Mouse (Mus musculus): ENCODE data around the gene Ano9. TPM values are rescaled to one million over a fixed set of nuclear protein-coding genes. Genes with fewer than 3 reads are reported as not detected.

Ano9 gene
- polyA plus RNA-seq, 1 experiment from 2014 or later, result 0.49 TPM

- peaks cover 10% of the 10 kb centered on the region for H3K4me1 ChIP-seq (ENCODE audit: control insufficient read depth, insufficient read depth, low read length)
- H3K4me2 ChIP-seq (ENCODE audit: low read depth, low read length), result no peak overlapping the region
- H3K9me3 ChIP-seq (replicated peaks; ENCODE audit: control insufficient read depth, low read length), result no peaks in the 10 kb centered on the region
- H3K27me3 ChIP-seq (ENCODE audit: control insufficient read depth, insufficient read depth, low read length), result no peaks in the 10 kb centered on the region
- no peak overlapping the region for H3K27ac ChIP-seq (ENCODE audit: low read length)
- no peak for ATAC-seq (replicated peaks; ENCODE audit: extremely low read depth, insufficient read depth, low FRiP score)
- WGBS, result 69% methylated on average over 5 of the region's 5 CpGs
- no peaks in the 10 kb centered on the region for H3K36me3 ChIP-seq (ENCODE audit: control insufficient read depth, insufficient read depth)
- no peak overlapping the region for H3K4me3 ChIP-seq (ENCODE audit: low read length)
- H3K9ac ChIP-seq (ENCODE audit: low read length), result no peak overlapping the region
Observed at GRCm38 (mm10) chr7:141121051-141121531, 3.5 kb upstream of the Ano9 start.

GRCm38 (mm10) chr7:141120605-141121004 lies 3.0 kb upstream of the Ano9 start:
- peaks cover 7% of the 10 kb centered on the region for H3K4me1 ChIP-seq (ENCODE audit: control insufficient read depth, insufficient read depth, low read length)
- 79% methylated on average over 3 of the region's 3 CpGs for WGBS
- H3K4me3 ChIP-seq (ENCODE audit: low read length), result no peak overlapping the region
- H3K27ac ChIP-seq (ENCODE audit: low read length), result no peak overlapping the region
- no peaks in the 10 kb centered on the region for H3K36me3 ChIP-seq (ENCODE audit: control insufficient read depth, insufficient read depth)
- H3K27me3 ChIP-seq (ENCODE audit: control insufficient read depth, insufficient read depth, low read length), result no peaks in the 10 kb centered on the region
- no peaks in the 10 kb centered on the region for H3K9me3 ChIP-seq (replicated peaks; ENCODE audit: control insufficient read depth, low read length)
- no peak overlapping the region for H3K4me2 ChIP-seq (ENCODE audit: low read depth, low read length)
- no peak for ATAC-seq (replicated peaks; ENCODE audit: extremely low read depth, insufficient read depth, low FRiP score)
- H3K9ac ChIP-seq (ENCODE audit: low read length), result no peak overlapping the region

- 65% methylated on average over 3 of the region's 3 CpGs for WGBS
- H3K36me3 ChIP-seq (ENCODE audit: control insufficient read depth, insufficient read depth), result no peaks in the 10 kb centered on the region
- H3K4me1 ChIP-seq (ENCODE audit: control insufficient read depth, insufficient read depth, low read length), result peaks cover 6% of the 10 kb centered on the region
- H3K4me3 ChIP-seq (ENCODE audit: low read length), result no peak overlapping the region
- no peaks in the 10 kb centered on the region for H3K9me3 ChIP-seq (replicated peaks; ENCODE audit: control insufficient read depth, low read length)
- no peak for ATAC-seq (replicated peaks; ENCODE audit: extremely low read depth, insufficient read depth, low FRiP score)
- H3K4me2 ChIP-seq (ENCODE audit: low read depth, low read length), result no peak overlapping the region
- H3K27me3 ChIP-seq (ENCODE audit: control insufficient read depth, insufficient read depth, low read length), result no peaks in the 10 kb centered on the region
- H3K27ac ChIP-seq (ENCODE audit: low read length), result no peak overlapping the region
- H3K9ac ChIP-seq (ENCODE audit: low read length), result no peak overlapping the region
Observed at GRCm38 (mm10) chr7:141119487-141119886, 1.9 kb upstream of the Ano9 start.

- Histone ChIP-seq H3K27ac (ENCODE audit: low read length) (no peak overlapping the region), H3K27me3 (ENCODE audit: control insufficient read depth, insufficient read depth, low read length) (no peaks in the 10 kb centered on the region), H3K4me2 (ENCODE audit: low read depth, low read length) (no peak overlapping the region), H3K4me3 (ENCODE audit: low read length) (no peak overlapping the region), H3K9me3 (replicated peaks; ENCODE audit: control insufficient read depth, low read length) (no peaks in the 10 kb centered on the region), H3K36me3 (ENCODE audit: control insufficient read depth, insufficient read depth) (no peaks in the 10 kb centered on the region), H3K9ac (ENCODE audit: low read length) (no peak overlapping the region), H3K4me1 (ENCODE audit: control insufficient read depth, insufficient read depth, low read length) (no peaks in the 10 kb centered on the region)
- 74% methylated on average over 9 of the region's 9 CpGs for WGBS
- ATAC-seq (replicated peaks; ENCODE audit: extremely low read depth, insufficient read depth, low FRiP score), result no peak
Observed at GRCm38 (mm10) chr7:141115874-141116273, 1.7 kb downstream of the Ano9 start.

GRCm38 (mm10) chr7:141103161-141103560 lies 14.4 kb downstream of the Ano9 start:
- no peak for ATAC-seq (replicated peaks; ENCODE audit: extremely low read depth, insufficient read depth, low FRiP score)
- Histone ChIP-seq H3K27ac (ENCODE audit: low read length) (no peak overlapping the region), H3K4me3 (ENCODE audit: low read length) (no peak overlapping the region), H3K36me3 (ENCODE audit: control insufficient read depth, insufficient read depth) (no peaks in the 10 kb centered on the region), H3K27me3 (ENCODE audit: control insufficient read depth, insufficient read depth, low read length) (peaks cover 7% of the 10 kb centered on the region), H3K4me2 (ENCODE audit: low read depth, low read length) (no peak overlapping the region), H3K4me1 (ENCODE audit: control insufficient read depth, insufficient read depth, low read length) (peaks cover 7% of the 10 kb centered on the region), H3K9ac (ENCODE audit: low read length) (no peak overlapping the region), H3K9me3 (replicated peaks; ENCODE audit: control insufficient read depth, low read length) (no peaks in the 10 kb centered on the region)
- 45% methylated on average over 3 of the region's 3 CpGs for WGBS

- Histone ChIP-seq H3K9ac (ENCODE audit: low read length) (peak within 1 kb of the TSS; percentile 61), H3K27me3 (ENCODE audit: control insufficient read depth, insufficient read depth, low read length) (peaks cover 7% of the 10 kb centered on the region), H3K4me3 (ENCODE audit: low read length) (peak within 1 kb of the TSS; percentile 56), H3K36me3 (ENCODE audit: control insufficient read depth, insufficient read depth) (no peaks in the 10 kb centered on the region), H3K9me3 (replicated peaks; ENCODE audit: control insufficient read depth, low read length) (no peaks in the 10 kb centered on the region), H3K4me2 (ENCODE audit: low read depth, low read length) (peak within 1 kb of the TSS; percentile 77), H3K4me1 (ENCODE audit: control insufficient read depth, insufficient read depth, low read length) (peaks cover 7% of the 10 kb centered on the region), H3K27ac (ENCODE audit: low read length) (no peak within 1 kb of the TSS)
- WGBS, result 1% methylated on average over 56 of the region's 56 CpGs
- ATAC-seq (replicated peaks; ENCODE audit: extremely low read depth, insufficient read depth, low FRiP score), result 0 out of 2 replicates have a peak, but pooled peaks have one; percentile 5
Observed at GRCm38 (mm10) chr7:141099911-141100691, 17.5 kb downstream of the Ano9 start, which contains the start of gene Sigirr. Gene Sigirr (minus strand): TSS chr7:141100572.

GRCm38 (mm10) chr7:141097177-141097576 lies 20.4 kb downstream of the Ano9 start:
- Histone ChIP-seq H3K4me3 (ENCODE audit: low read length) (no peak overlapping the region), H3K27ac (ENCODE audit: low read length) (0 out of 2 replicates have a peak overlapping the region, but pooled peaks have one; percentile 16), H3K4me2 (ENCODE audit: low read depth, low read length) (no peak overlapping the region), H3K9me3 (replicated peaks; ENCODE audit: control insufficient read depth, low read length) (no peaks in the 10 kb centered on the region), H3K4me1 (ENCODE audit: control insufficient read depth, insufficient read depth, low read length) (peaks cover 13% of the 10 kb centered on the region), H3K36me3 (ENCODE audit: control insufficient read depth, insufficient read depth) (no peaks in the 10 kb centered on the region), H3K27me3 (ENCODE audit: control insufficient read depth, insufficient read depth, low read length) (peaks cover 7% of the 10 kb centered on the region), H3K9ac (ENCODE audit: low read length) (no peak overlapping the region)
- ATAC-seq (replicated peaks; ENCODE audit: extremely low read depth, insufficient read depth, low FRiP score), result no peak
- WGBS, result 78% methylated on average over 5 of the region's 5 CpGs

- Histone ChIP-seq H3K27ac (ENCODE audit: low read length) (peak overlapping the region; percentile 52; the same call in 1 of the 2 replicates), H3K4me3 (ENCODE audit: low read length) (peak overlapping the region; percentile 9)
Observed at GRCm38 (mm10) chr7:141096649-141097056, 21.0 kb downstream of the Ano9 start.

GRCm38 (mm10) chr7:141096021-141096420 lies 21.6 kb downstream of the Ano9 start:
- peak overlapping the region; percentile 9 for H3K4me3 ChIP-seq (ENCODE audit: low read length)
- peaks cover 16% of the 10 kb centered on the region for H3K4me1 ChIP-seq (ENCODE audit: control insufficient read depth, insufficient read depth, low read length)
- H3K36me3 ChIP-seq (ENCODE audit: control insufficient read depth, insufficient read depth), result no peaks in the 10 kb centered on the region
- no peaks in the 10 kb centered on the region for H3K9me3 ChIP-seq (replicated peaks; ENCODE audit: control insufficient read depth, low read length)
- H3K4me2 ChIP-seq (ENCODE audit: low read depth, low read length), result peak overlapping the region; percentile 52
- H3K9ac ChIP-seq (ENCODE audit: low read length), result peak overlapping the region; percentile 22; the same call in 1 of the 2 replicates
- no peak for ATAC-seq (replicated peaks; ENCODE audit: extremely low read depth, insufficient read depth, low FRiP score)
- WGBS, result 74% methylated on average over 6 of the region's 6 CpGs
- peak overlapping the region; percentile 52; the same call in 1 of the 2 replicates for H3K27ac ChIP-seq (ENCODE audit: low read length)
- peaks cover 5% of the 10 kb centered on the region for H3K27me3 ChIP-seq (ENCODE audit: control insufficient read depth, insufficient read depth, low read length)

More at GRCm38 (mm10) chr7:141096649-141097056, 21.0 kb downstream of the Ano9 start:
- WGBS, result 18% methylated on average over 6 of the region's 6 CpGs
- Histone ChIP-seq H3K9ac (ENCODE audit: low read length) (no peak overlapping the region), H3K9me3 (replicated peaks; ENCODE audit: control insufficient read depth, low read length) (no peaks in the 10 kb centered on the region), H3K27me3 (ENCODE audit: control insufficient read depth, insufficient read depth, low read length) (peaks cover 8% of the 10 kb centered on the region), H3K36me3 (ENCODE audit: control insufficient read depth, insufficient read depth) (no peaks in the 10 kb centered on the region), H3K4me1 (ENCODE audit: control insufficient read depth, insufficient read depth, low read length) (peaks cover 16% of the 10 kb centered on the region), H3K4me2 (ENCODE audit: low read depth, low read length) (peak overlapping the region; percentile 52)
- peak; percentile 73 for ATAC-seq (replicated peaks; ENCODE audit: extremely low read depth, insufficient read depth, low FRiP score)
